Mouse (Mus musculus) limb, embryonic 12.5 days (tissue): Measurements from ENCODE around the gene Arhgap15. TPM values are rescaled to one million over a fixed set of nuclear protein-coding genes. Genes with fewer than 3 reads are reported as not detected.

Experiments used
- ATAC-seq: fragments of 200-750 bp; cut with Nextera tagmentation; 2 replicates; pipeline ENCODE4 v1.8.0; 2017; ENCODE audit warnings: low read depth, moderate TSS enrichment; ENCODE audit not compliant: insufficient number of reproducible peaks, insufficient read depth, low FRiP score, low TSS enrichment
- H3K27ac ChIP-seq: fragments of 300-500 bp; sonication (generic); 2 replicates; pipeline ENCODE4 v1.5.1; 2016; ENCODE audit warnings: mild to moderate bottlenecking, moderate library complexity
- H3K27me3 ChIP-seq: fragments of 300-500 bp; sonication (generic); 2 replicates; pipeline ENCODE4 v1.6.1; 2016; ENCODE audit warnings: mild to moderate bottlenecking, moderate library complexity
- H3K36me3 ChIP-seq: fragments of 300-500 bp; sonication (generic); 2 replicates; pipeline ENCODE4 v1.6.1; 2016; ENCODE audit warnings: mild to moderate bottlenecking, moderate library complexity
- H3K4me1 ChIP-seq: fragments of 300-500 bp; sonication (generic); replicated peaks from 2 replicates; pipeline ENCODE4 v1.6.1; 2016
- H3K4me2 ChIP-seq: fragments of 300-500 bp; sonication (generic); 2 replicates; pipeline ENCODE4 v1.6.1; 2016; ENCODE audit warnings: mild to moderate bottlenecking, moderate library complexity
- H3K4me3 ChIP-seq: fragments of 300-500 bp; sonication (generic); replicated peaks from 2 replicates; pipeline ENCODE4 v1.5.1; 2016; ENCODE audit warnings: mild to moderate bottlenecking
- H3K9ac ChIP-seq: fragments of 300-500 bp; sonication (generic); replicated peaks from 2 replicates; pipeline ENCODE4 v1.6.1; 2016; ENCODE audit warnings: mild to moderate bottlenecking, moderate library complexity
- H3K9me3 ChIP-seq: fragments of 300-500 bp; sonication (generic); 2 replicates; pipeline ENCODE4 v1.6.1; 2016; ENCODE audit warnings: mild to moderate bottlenecking, moderate library complexity
- WGBS: fragments of 180-500 bp; shearing (Covaris S2); methylation state at CpG from one replicate; pipeline ENCODE4 v1.1.7; 2016; 5-methylcytosine and 5-hydroxymethylcytosine counted together
- polyA plus RNA-seq: library from polyadenylated mRNA; unstranded; fragments of >200 nt; fragmentation: Nextera tagmentation; extraction: Ambion mirVana; gene quantifications from 2 replicates; pipeline ENCODE4 v1.2.1, GENCODE M21; 2016

Arhgap15 gene
- polyA plus RNA-seq, 1 experiment from 2014 or later: 0.51 TPM

GRCm38 (mm10) chr2:44257946-44258345 lies 509.3 kb downstream of the Arhgap15 start:
- Histone ChIP-seq H3K4me1 (no peaks in the 10 kb centered on the region), H3K27me3 (no peaks in the 10 kb centered on the region), H3K27ac (no peak overlapping the region), H3K4me2 (no peak overlapping the region), H3K4me3 (no peak overlapping the region), H3K9me3 (no peaks in the 10 kb centered on the region), H3K36me3 (no peaks in the 10 kb centered on the region), H3K9ac (no peak overlapping the region)
- ATAC-seq: no peak
- 68% methylated on average over 2 of the region's 2 CpGs for WGBS

- no peak; the same call in 1 of the 2 replicates for ATAC-seq
- no peaks in the 10 kb centered on the region for H3K36me3 ChIP-seq
- no peak overlapping the region for H3K4me3 ChIP-seq
- H3K4me2 ChIP-seq: no peak overlapping the region
- H3K27me3 ChIP-seq: 0 out of 2 replicates have a peak, but pooled peaks cover 2% of the 10 kb centered on the region
- H3K9ac ChIP-seq: no peak overlapping the region
- WGBS: 57% methylated on average over 17 of the region's 17 CpGs
- 0 out of 2 replicates have a peak overlapping the region, but pooled peaks have one; percentile 13 for H3K27ac ChIP-seq
- H3K9me3 ChIP-seq: no peaks in the 10 kb centered on the region
- H3K4me1 ChIP-seq: peaks cover 13% of the 10 kb centered on the region
Measured at GRCm38 (mm10) chr2:44271455-44272346, 523.1 kb downstream of the Arhgap15 start.

- 45% methylated on average over 13 of the region's 13 CpGs for WGBS
- Histone ChIP-seq H3K4me3 (no peak overlapping the region), H3K4me1 (peaks cover 13% of the 10 kb centered on the region), H3K9me3 (no peaks in the 10 kb centered on the region), H3K4me2 (no peak overlapping the region), H3K9ac (no peak overlapping the region), H3K27ac (no peak overlapping the region), H3K27me3 (0 out of 2 replicates have a peak, but pooled peaks cover 2% of the 10 kb centered on the region), H3K36me3 (no peaks in the 10 kb centered on the region)
- no peak for ATAC-seq
Measured at GRCm38 (mm10) chr2:44272606-44273005, 524.0 kb downstream of the Arhgap15 start.

- no peak overlapping the region for H3K27ac ChIP-seq
- no peak overlapping the region for H3K4me2 ChIP-seq
- H3K4me3 ChIP-seq: no peak overlapping the region
- WGBS: 91% methylated on average over 3 of the region's 3 CpGs
- ATAC-seq: no peak
- H3K9ac ChIP-seq: no peak overlapping the region
- H3K4me1 ChIP-seq: peaks cover 13% of the 10 kb centered on the region
- H3K9me3 ChIP-seq: no peaks in the 10 kb centered on the region
- 0 out of 2 replicates have a peak, but pooled peaks cover 2% of the 10 kb centered on the region for H3K27me3 ChIP-seq
- no peaks in the 10 kb centered on the region for H3K36me3 ChIP-seq
Measured at GRCm38 (mm10) chr2:44274425-44274824, 525.8 kb downstream of the Arhgap15 start.

- Histone ChIP-seq H3K9me3 (no peaks in the 10 kb centered on the region), H3K4me1 (no peaks in the 10 kb centered on the region), H3K4me3 (no peak overlapping the region), H3K27ac (no peak overlapping the region), H3K4me2 (no peak overlapping the region), H3K27me3 (no peaks in the 10 kb centered on the region), H3K9ac (no peak overlapping the region), H3K36me3 (no peaks in the 10 kb centered on the region)
- no peak for ATAC-seq
- WGBS: 84% methylated on average over 4 of the region's 4 CpGs
Measured at GRCm38 (mm10) chr2:44286181-44286719, 537.6 kb downstream of the Arhgap15 start.

GRCm38 (mm10) chr2:44299156-44299555 lies 550.5 kb downstream of the Arhgap15 start:
- WGBS: 82% methylated on average over 3 of the region's 3 CpGs
- Histone ChIP-seq H3K4me3 (no peak overlapping the region), H3K4me2 (no peak overlapping the region), H3K27me3 (no peaks in the 10 kb centered on the region), H3K36me3 (no peaks in the 10 kb centered on the region), H3K9me3 (no peaks in the 10 kb centered on the region), H3K9ac (no peak overlapping the region), H3K27ac (no peak overlapping the region), H3K4me1 (no peaks in the 10 kb centered on the region)
- ATAC-seq: no peak

- Histone ChIP-seq H3K9me3 (no peaks in the 10 kb centered on the region), H3K27me3 (no peaks in the 10 kb centered on the region), H3K9ac (no peak overlapping the region), H3K4me1 (peaks cover 7% of the 10 kb centered on the region), H3K27ac (no peak overlapping the region), H3K4me3 (no peak overlapping the region), H3K36me3 (no peaks in the 10 kb centered on the region), H3K4me2 (no peak overlapping the region)
- ATAC-seq: no peak
- 45% methylated on average over 5 of the region's 5 CpGs for WGBS
Measured at GRCm38 (mm10) chr2:44299909-44300308, 551.3 kb downstream of the Arhgap15 start.

- H3K4me3 ChIP-seq: no peak overlapping the region
- H3K27ac ChIP-seq: no peak overlapping the region
- no peaks in the 10 kb centered on the region for H3K27me3 ChIP-seq
- peaks cover 12% of the 10 kb centered on the region for H3K4me1 ChIP-seq
- H3K36me3 ChIP-seq: no peaks in the 10 kb centered on the region
- no peak for ATAC-seq
- H3K4me2 ChIP-seq: no peak overlapping the region
- 59% methylated on average over 6 of the region's 6 CpGs for WGBS
- no peaks in the 10 kb centered on the region for H3K9me3 ChIP-seq
- H3K9ac ChIP-seq: no peak overlapping the region
Measured at GRCm38 (mm10) chr2:44300466-44300865, 551.8 kb downstream of the Arhgap15 start.

- Histone ChIP-seq H3K4me1 (peaks cover 13% of the 10 kb centered on the region), H3K27ac (no peak overlapping the region), H3K36me3 (no peaks in the 10 kb centered on the region), H3K9ac (no peak overlapping the region), H3K27me3 (no peaks in the 10 kb centered on the region), H3K4me3 (no peak overlapping the region), H3K4me2 (peak overlapping the region; percentile 29), H3K9me3 (no peaks in the 10 kb centered on the region)
- 41% methylated on average over 9 of the region's 9 CpGs for WGBS
- ATAC-seq: no peak
Measured at GRCm38 (mm10) chr2:44304261-44304970, 555.8 kb downstream of the Arhgap15 start.

GRCm38 (mm10) chr2:44304971-44305808 lies 556.6 kb downstream of the Arhgap15 start:
- no peaks in the 10 kb centered on the region for H3K27me3 ChIP-seq
- 46% methylated on average over 17 of the region's 17 CpGs for WGBS
- no peak overlapping the region for H3K4me3 ChIP-seq
- H3K4me2 ChIP-seq: peak overlapping the region; percentile 29
- peaks cover 13% of the 10 kb centered on the region for H3K4me1 ChIP-seq
- no peak overlapping the region for H3K27ac ChIP-seq
- no peak; the same call in 1 of the 2 replicates for ATAC-seq
- no peaks in the 10 kb centered on the region for H3K9me3 ChIP-seq
- no peak overlapping the region for H3K9ac ChIP-seq
- no peaks in the 10 kb centered on the region for H3K36me3 ChIP-seq
